Mouse (Mus musculus) right cerebral cortex, postnatal 25 days (tissue): ENCODE results near the gene Gm4792.

Source experiments
- DNase-seq: peaks from one replicate; pipeline ENCODE4 v3.0.0; 2022

The Gm4792 gene

GRCm38 (mm10) chr10:94298471-94298870 lies at the start of gene Gm4792:
Gm4792 (minus strand) TSS chr10:94298703.
- no peak for DNase-seq

GRCm38 (mm10) chr10:94347959-94348358 lies 49.5 kb upstream of the Gm4792 start:
- no peak for DNase-seq

- DNase-seq, result no peak
These were observed 48.8 kb upstream of the Gm4792 start for GRCm38 (mm10) chr10:94347296-94347695.

- no peak for DNase-seq
These were observed 48.1 kb upstream of the Gm4792 start for GRCm38 (mm10) chr10:94346596-94346995.

- DNase-seq, result no peak
These were observed 47.2 kb upstream of the Gm4792 start for GRCm38 (mm10) chr10:94345509-94346252.

- DNase-seq, result no peak
These were observed 46.3 kb upstream of the Gm4792 start for GRCm38 (mm10) chr10:94344631-94345417.

GRCm38 (mm10) chr10:94343581-94343980 lies 45.1 kb upstream of the Gm4792 start:
- DNase-seq, result peak; percentile 36

GRCm38 (mm10) chr10:94342256-94342655 lies 43.8 kb upstream of the Gm4792 start:
- no peak for DNase-seq

- no peak for DNase-seq
These were observed 43.0 kb upstream of the Gm4792 start for GRCm38 (mm10) chr10:94341501-94341900.

- no peak for DNase-seq
These were observed 37.6 kb upstream of the Gm4792 start for GRCm38 (mm10) chr10:94336071-94336470.

GRCm38 (mm10) chr10:94335047-94335446 lies 36.5 kb upstream of the Gm4792 start:
- DNase-seq, result no peak

GRCm38 (mm10) chr10:94333328-94333727 lies 34.8 kb upstream of the Gm4792 start:
- no peak for DNase-seq

GRCm38 (mm10) chr10:94332358-94333137 lies 34.0 kb upstream of the Gm4792 start:
- no peak for DNase-seq

- DNase-seq, result no peak
These were observed 31.5 kb upstream of the Gm4792 start for GRCm38 (mm10) chr10:94329962-94330361.

- no peak for DNase-seq
These were observed 20.1 kb upstream of the Gm4792 start for GRCm38 (mm10) chr10:94318574-94318973.

GRCm38 (mm10) chr10:94313146-94313545 lies 14.6 kb upstream of the Gm4792 start:
- DNase-seq, result no peak

GRCm38 (mm10) chr10:94312007-94312715 lies 13.7 kb upstream of the Gm4792 start:
- no peak for DNase-seq

GRCm38 (mm10) chr10:94311511-94312006 lies 13.1 kb upstream of the Gm4792 start, which contains the start of gene Tmcc3:
Tmcc3 (plus strand) TSS chr10:94311949.
- DNase-seq, result no peak

- no peak for DNase-seq
These were observed 12.2 kb upstream of the Gm4792 start for GRCm38 (mm10) chr10:94310499-94311267.

GRCm38 (mm10) chr10:94305526-94305925 lies 7.0 kb upstream of the Gm4792 start:
- DNase-seq, result no peak

- DNase-seq, result no peak
These were observed 5.7 kb upstream of the Gm4792 start for GRCm38 (mm10) chr10:94304064-94304657.
